Mouse (Mus musculus): Measurements from ENCODE around the gene Cyp2d22. TPM values are rescaled to one million over a fixed set of nuclear protein-coding genes. Genes with fewer than 3 reads are reported as not detected.

Cyp2d22 gene
- total RNA-seq, 2 experiments from 2014 or later = 11.6 to 12.4 TPM

Small RNA genes within 50 kb of the gene (microRNA-seq; reads per million reads assigned to microRNA genes)
- gene Gm25990 (not detected), gene Gm27331 (not detected), gene Mir7684 (not detected)

Other genes starting within 250 kb of the Cyp2d22 start
- gene Srebf2, start 233.1 kb downstream of the Cyp2d22 start, total RNA-seq (2021) = 10 to 100 TPM in 1 of 2 experiments, 1 to 10 TPM in 1; 9.9 to 12.9 TPM
- not detected for gene Shisa8, start 167.4 kb downstream of the Cyp2d22 start, total RNA-seq (2021)
- gene Tnfrsf13c, start 155.9 kb downstream of the Cyp2d22 start, total RNA-seq (2021) = not detected
- not detected for gene Cenpm, start 135.5 kb downstream of the Cyp2d22 start, total RNA-seq (2021)
- gene 1500009C09Rik, start 127.9 kb downstream of the Cyp2d22 start, total RNA-seq (2021) = not detected
- under 1 TPM; 0.32 to 0.55 TPM for gene Sept3, start 105.4 kb downstream of the Cyp2d22 start, total RNA-seq (2021)
- not detected for gene Wbp2nl, start 81.3 kb downstream of the Cyp2d22 start, total RNA-seq (2021)
- gene Naga, start 41.3 kb downstream of the Cyp2d22 start, total RNA-seq (2021) = 10 to 100 TPM in 1 of 2 experiments, 1 to 10 TPM in 1; 8.7 to 10.0 TPM
- under 1 TPM; 0.23 to 0.26 TPM for gene Pheta2, start 41.3 kb downstream of the Cyp2d22 start, total RNA-seq (2021)
- gene Smdt1, start 41.3 kb downstream of the Cyp2d22 start, total RNA-seq (2021) = 100 to 1,000 TPM; 123 to 154 TPM
- 100 to 1,000 TPM; 481 to 494 TPM for gene Ndufa6, start 25.9 kb downstream of the Cyp2d22 start, total RNA-seq (2021)
- under 1 TPM in 1 of 2 experiments, not detected in 1; 0.18 TPM for gene Cyp2d11, start 13.8 kb upstream of the Cyp2d22 start, total RNA-seq (2021)
- gene Cyp2d10, start 26.9 kb upstream of the Cyp2d22 start, total RNA-seq (2021) = under 1 TPM in 1 of 2 experiments, not detected in 1; 0.43 TPM
- gene Cyp2d9, start 53.2 kb upstream of the Cyp2d22 start, total RNA-seq (2021) = under 1 TPM in 1 of 2 experiments, not detected in 1; 0.38 TPM
- not detected for gene Cyp2d12, start 174.8 kb upstream of the Cyp2d22 start, total RNA-seq (2021)
- not detected for gene Cyp2d34, start 240.7 kb upstream of the Cyp2d22 start, total RNA-seq (2021)

Data from gastrocnemius, adult 18-20 months (tissue).